Mouse (Mus musculus): ENCODE measurements around the gene C330021F23Rik. TPM values are rescaled to one million over a fixed set of nuclear protein-coding genes. Genes with fewer than 3 reads are reported as not detected.

The C330021F23Rik gene
- total and polyA plus RNA-seq, 3 experiments = 0.49 TPM; not detected in 2

DNA sequence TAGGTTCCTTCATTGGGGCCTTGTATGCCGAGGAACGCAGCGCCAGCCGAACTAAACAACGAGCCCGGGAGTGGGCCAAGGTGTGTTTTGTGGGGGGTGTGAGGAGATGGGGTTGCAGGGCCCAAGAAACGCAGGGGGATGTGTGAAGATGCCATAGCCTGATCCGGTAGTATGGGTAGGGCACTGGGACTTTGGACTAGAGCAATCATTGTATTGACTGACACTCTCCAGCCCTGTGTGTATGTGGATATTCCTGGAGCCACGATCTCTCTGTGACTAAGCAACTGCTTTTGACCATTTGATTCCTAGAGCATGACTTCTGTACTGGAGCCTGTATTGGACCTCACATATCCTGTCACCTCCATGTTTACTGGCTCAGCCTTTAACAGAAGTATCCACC is 30.9 kb upstream of the C330021F23Rik start:
- H3K27me3 ChIP-seq (ENCODE audit: insufficient read depth, low read length) = no peaks in the 10 kb centered on the region
- no peaks in the 10 kb centered on the region for H3K9me3 ChIP-seq (replicated peaks)
- no peak for TF ChIP-seq GATA2 (IDR thresholded peaks at IDR 0.05; ENCODE audit: borderline replicate concordance, low read depth, low read length)
- TF ChIP-seq GATA1 (IDR thresholded peaks at IDR 0.05; ENCODE audit: borderline replicate concordance, low read length) = no peak
- TF ChIP-seq CTCF (IDR thresholded peaks at IDR 0.05; ENCODE audit: low read depth, low read length) = no peak
- no peak for TF ChIP-seq TAL1 (conservative IDR thresholded peaks at IDR 0.05; ENCODE audit: low read depth, low read length)
- TF ChIP-seq POLR2AphosphoS5 (IDR thresholded peaks at IDR 0.05; ENCODE audit: insufficient replicate concordance, low read depth, low read length) = no peak
- no peak for DNase-seq (ENCODE audit: low spot score)
- peaks cover 12% of the 10 kb centered on the region for H3K4me1 ChIP-seq (ENCODE audit: insufficient read depth, low read depth, low read length)
- no peak overlapping the region for H3K4me3 ChIP-seq (ENCODE audit: low read depth, low read length)
- H3K36me3 ChIP-seq (replicated peaks) = peaks cover 92% of the 10 kb centered on the region
- ATAC-seq (ENCODE audit: extremely low read depth, insufficient number of reproducible peaks, low FRiP score, poor library complexity, severe bottlenecking) = no peak

DNA sequence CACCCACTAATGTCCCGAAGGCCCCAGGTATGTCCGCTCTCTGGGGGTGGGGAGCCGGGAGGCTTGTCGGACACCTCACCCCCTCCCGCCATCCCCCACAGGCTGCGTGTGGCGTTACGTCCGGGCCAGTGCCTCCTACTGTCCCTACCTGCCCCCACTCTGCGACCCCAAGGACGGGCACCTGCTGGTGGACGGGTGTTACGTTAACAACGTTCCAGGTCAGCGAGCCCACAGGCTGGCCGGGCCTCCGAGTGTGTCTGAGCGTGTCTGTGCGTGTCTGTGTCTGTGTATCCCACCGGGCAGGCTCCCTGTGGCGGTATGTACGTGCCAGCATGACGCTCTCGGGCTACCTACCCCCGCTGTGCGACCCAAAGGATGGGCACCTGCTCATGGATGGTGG is 30.1 kb upstream of the C330021F23Rik start:
- DNase-seq (ENCODE audit: low spot score) (no peak), ATAC-seq (ENCODE audit: extremely low read depth, insufficient number of reproducible peaks, low FRiP score, poor library complexity, severe bottlenecking) (no peak)
- Histone ChIP-seq H3K36me3 (replicated peaks) (peaks cover 90% of the 10 kb centered on the region), H3K27me3 (ENCODE audit: insufficient read depth, low read length) (no peaks in the 10 kb centered on the region), H3K4me3 (ENCODE audit: low read depth, low read length) (peak overlapping the region; percentile 31; the same call in 1 of the 2 replicates), H3K4me1 (ENCODE audit: insufficient read depth, low read depth, low read length) (peaks cover 12% of the 10 kb centered on the region), H3K9me3 (replicated peaks) (no peaks in the 10 kb centered on the region)
- no peak for TF ChIP-seq GATA2 (IDR thresholded peaks at IDR 0.05; ENCODE audit: borderline replicate concordance, low read depth, low read length)
- TF ChIP-seq POLR2AphosphoS5 (IDR thresholded peaks at IDR 0.05; ENCODE audit: insufficient replicate concordance, low read depth, low read length) = no peak
- TF ChIP-seq TAL1 (conservative IDR thresholded peaks at IDR 0.05; ENCODE audit: low read depth, low read length) = no peak
- TF ChIP-seq CTCF (IDR thresholded peaks at IDR 0.05; ENCODE audit: low read depth, low read length) = no peak
- TF ChIP-seq GATA1 (IDR thresholded peaks at IDR 0.05; ENCODE audit: borderline replicate concordance, low read length) = no peak

DNA sequence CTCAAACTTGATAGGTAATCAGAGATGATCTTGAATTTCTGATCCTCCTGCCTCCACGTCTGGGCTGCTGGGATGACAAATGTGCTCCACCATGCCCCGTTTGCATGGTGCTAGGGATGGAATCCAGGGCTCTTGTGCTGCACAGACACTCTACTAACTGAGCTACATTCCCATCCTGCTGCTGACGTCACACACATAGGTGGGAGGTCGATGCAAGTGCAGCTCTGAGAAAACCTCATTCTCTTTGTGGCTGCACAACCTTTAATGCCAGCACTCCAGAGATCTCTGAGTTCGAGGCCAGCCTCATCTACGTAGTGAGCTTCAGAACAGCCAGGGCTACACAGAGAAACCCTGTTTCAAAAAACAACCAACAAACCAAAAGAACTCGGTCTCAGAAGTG is 28.6 kb upstream of the C330021F23Rik start:
- no peak for TF ChIP-seq TAL1 (conservative IDR thresholded peaks at IDR 0.05; ENCODE audit: low read depth, low read length)
- no peak for TF ChIP-seq GATA1 (IDR thresholded peaks at IDR 0.05; ENCODE audit: borderline replicate concordance, low read length)
- TF ChIP-seq CTCF (IDR thresholded peaks at IDR 0.05; ENCODE audit: low read depth, low read length) = no peak
- no peak for TF ChIP-seq GATA2 (IDR thresholded peaks at IDR 0.05; ENCODE audit: borderline replicate concordance, low read depth, low read length)
- no peak for TF ChIP-seq POLR2AphosphoS5 (IDR thresholded peaks at IDR 0.05; ENCODE audit: insufficient replicate concordance, low read depth, low read length)
- Histone ChIP-seq H3K36me3 (replicated peaks) (peaks cover 92% of the 10 kb centered on the region), H3K9me3 (replicated peaks) (no peaks in the 10 kb centered on the region), H3K4me3 (ENCODE audit: low read depth, low read length) (no peak overlapping the region), H3K4me1 (ENCODE audit: insufficient read depth, low read depth, low read length) (peaks cover 12% of the 10 kb centered on the region), H3K27me3 (ENCODE audit: insufficient read depth, low read length) (no peaks in the 10 kb centered on the region)
- no peak for DNase-seq (ENCODE audit: low spot score)
- no peak for ATAC-seq (ENCODE audit: extremely low read depth, insufficient number of reproducible peaks, low FRiP score, poor library complexity, severe bottlenecking)

DNA sequence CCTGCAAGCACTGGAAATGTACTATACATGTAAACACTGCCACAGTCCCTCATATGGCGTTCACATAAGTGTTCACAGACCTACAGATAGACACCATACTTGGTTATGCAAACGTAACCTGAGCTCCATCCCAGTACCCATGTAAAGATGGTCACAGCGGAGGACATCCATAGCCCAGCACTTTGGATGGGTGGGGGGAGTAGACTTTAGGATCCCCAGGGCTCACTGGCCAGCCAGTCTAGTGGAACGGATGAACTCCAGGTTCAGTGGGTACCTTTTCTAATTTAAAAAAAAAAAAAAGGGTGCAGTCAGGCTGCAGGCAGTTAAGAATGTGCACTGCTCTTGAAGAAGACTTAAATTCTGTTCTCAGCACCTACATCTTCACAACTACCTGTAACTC is 27.7 kb upstream of the C330021F23Rik start:
- H3K4me1 ChIP-seq (ENCODE audit: insufficient read depth, low read depth, low read length) = peaks cover 12% of the 10 kb centered on the region
- ATAC-seq (ENCODE audit: extremely low read depth, insufficient number of reproducible peaks, low FRiP score, poor library complexity, severe bottlenecking) (no peak), DNase-seq (ENCODE audit: low spot score) (no peak)
- H3K27me3 ChIP-seq (ENCODE audit: insufficient read depth, low read length) = no peaks in the 10 kb centered on the region
- no peak overlapping the region for H3K4me3 ChIP-seq (ENCODE audit: low read depth, low read length)
- no peak for TF ChIP-seq CTCF (IDR thresholded peaks at IDR 0.05; ENCODE audit: low read depth, low read length)
- peaks cover 95% of the 10 kb centered on the region for H3K36me3 ChIP-seq (replicated peaks)
- no peaks in the 10 kb centered on the region for H3K9me3 ChIP-seq (replicated peaks)

DNA sequence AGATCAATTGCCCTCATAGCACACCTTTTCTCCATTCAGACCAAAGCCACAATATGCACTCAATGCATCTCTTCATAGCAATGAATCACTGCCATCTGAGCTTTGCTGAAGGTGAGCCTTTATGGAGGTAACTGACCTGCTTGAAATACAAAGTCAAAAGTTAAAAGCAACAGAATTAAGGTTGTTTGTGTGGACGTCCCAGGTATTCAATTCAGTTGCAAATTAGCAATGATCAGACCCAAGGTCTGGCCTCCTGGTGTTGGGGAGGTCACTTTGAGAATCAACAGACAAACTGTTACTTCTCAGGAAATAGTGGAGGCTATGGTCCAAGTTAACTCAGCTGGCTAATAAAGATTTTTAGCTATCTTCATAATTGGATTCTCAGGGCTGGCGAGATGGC is 21.3 kb upstream of the C330021F23Rik start:
- H3K4me3 ChIP-seq (ENCODE audit: low read depth, low read length) = no peak overlapping the region
- H3K27me3 ChIP-seq (ENCODE audit: insufficient read depth, low read length) = no peaks in the 10 kb centered on the region
- ATAC-seq (ENCODE audit: extremely low read depth, insufficient number of reproducible peaks, low FRiP score, poor library complexity, severe bottlenecking) (no peak), DNase-seq (ENCODE audit: low spot score) (no peak)
- no peaks in the 10 kb centered on the region for H3K4me1 ChIP-seq (ENCODE audit: insufficient read depth, low read depth, low read length)
- no peaks in the 10 kb centered on the region for H3K9me3 ChIP-seq (replicated peaks)
- peaks cover 35% of the 10 kb centered on the region for H3K36me3 ChIP-seq (replicated peaks)
- TF ChIP-seq CTCF (IDR thresholded peaks at IDR 0.05; ENCODE audit: low read depth, low read length) (no peak), GATA1 (IDR thresholded peaks at IDR 0.05; ENCODE audit: borderline replicate concordance, low read length) (no peak), TAL1 (conservative IDR thresholded peaks at IDR 0.05; ENCODE audit: low read depth, low read length) (no peak), GATA2 (IDR thresholded peaks at IDR 0.05; ENCODE audit: borderline replicate concordance, low read depth, low read length) (no peak), POLR2AphosphoS5 (IDR thresholded peaks at IDR 0.05; ENCODE audit: insufficient replicate concordance, low read depth, low read length) (no peak)

DNA sequence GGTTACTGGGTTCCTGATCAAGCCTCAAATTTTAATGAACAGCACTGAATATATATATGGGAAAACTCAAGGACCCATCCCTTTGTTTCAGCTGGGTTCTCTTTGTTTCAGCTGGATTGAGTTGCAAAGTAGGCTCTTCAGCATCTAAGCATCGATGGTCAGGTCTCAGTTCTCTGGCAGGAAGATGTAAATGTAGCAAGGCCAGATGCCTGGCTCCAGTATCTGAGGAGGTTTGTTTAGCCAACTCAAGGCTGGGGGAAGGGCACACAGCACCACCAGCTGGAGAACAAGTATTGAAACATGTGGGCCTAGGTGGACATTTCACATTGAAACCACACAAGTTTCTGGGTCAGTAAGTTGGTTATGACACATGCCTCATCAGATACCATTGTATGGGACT is 15.6 kb upstream of the C330021F23Rik start:
- H3K27me3 ChIP-seq (ENCODE audit: insufficient read depth, low read length) = 0 out of 2 replicates have a peak, but pooled peaks cover 5% of the 10 kb centered on the region
- no peak for DNase-seq (ENCODE audit: low spot score)
- no peaks in the 10 kb centered on the region for H3K36me3 ChIP-seq (replicated peaks)
- H3K4me3 ChIP-seq (ENCODE audit: low read depth, low read length) = no peak overlapping the region
- H3K4me1 ChIP-seq (ENCODE audit: insufficient read depth, low read depth, low read length) = no peaks in the 10 kb centered on the region
- TF ChIP-seq GATA2 (IDR thresholded peaks at IDR 0.05; ENCODE audit: borderline replicate concordance, low read depth, low read length) (no peak), GATA1 (IDR thresholded peaks at IDR 0.05; ENCODE audit: borderline replicate concordance, low read length) (no peak), CTCF (IDR thresholded peaks at IDR 0.05; ENCODE audit: low read depth, low read length) (no peak), POLR2AphosphoS5 (IDR thresholded peaks at IDR 0.05; ENCODE audit: insufficient replicate concordance, low read depth, low read length) (no peak), TAL1 (conservative IDR thresholded peaks at IDR 0.05; ENCODE audit: low read depth, low read length) (no peak)
- ATAC-seq (ENCODE audit: extremely low read depth, insufficient number of reproducible peaks, low FRiP score, poor library complexity, severe bottlenecking) = no peak
- no peaks in the 10 kb centered on the region for H3K9me3 ChIP-seq (replicated peaks)

DNA sequence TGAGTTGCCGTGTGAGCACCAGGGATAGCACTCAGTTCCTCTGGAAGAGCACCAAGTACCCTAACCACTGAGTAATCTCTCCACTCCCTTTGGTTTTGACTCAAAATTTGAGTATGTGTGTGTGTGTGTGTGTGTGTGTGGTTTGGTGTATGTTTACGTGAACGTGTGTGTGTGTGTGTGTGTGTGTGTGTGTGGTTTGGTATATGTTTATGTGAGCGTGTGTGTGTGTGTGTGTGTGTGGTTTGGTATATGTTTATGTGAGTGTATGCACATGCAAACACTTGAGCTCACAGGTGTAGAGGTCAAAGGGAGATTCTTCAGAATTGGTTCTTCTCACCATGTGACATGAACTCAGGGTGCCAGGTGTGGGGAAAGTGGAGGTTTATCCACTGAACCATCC is 11.7 kb upstream of the C330021F23Rik start:
- H3K36me3 ChIP-seq (replicated peaks) = no peaks in the 10 kb centered on the region
- no peak for ATAC-seq (ENCODE audit: extremely low read depth, insufficient number of reproducible peaks, low FRiP score, poor library complexity, severe bottlenecking)

More for the DNA sequence above, 11.7 kb upstream of the C330021F23Rik start:
- no peaks in the 10 kb centered on the region for H3K4me1 ChIP-seq (ENCODE audit: insufficient read depth, low read depth, low read length)
- no peaks in the 10 kb centered on the region for H3K9me3 ChIP-seq (replicated peaks)
- TF ChIP-seq GATA2 (IDR thresholded peaks at IDR 0.05; ENCODE audit: borderline replicate concordance, low read depth, low read length) = no peak
- no peak for TF ChIP-seq GATA1 (IDR thresholded peaks at IDR 0.05; ENCODE audit: borderline replicate concordance, low read length)
- no peak for DNase-seq (ENCODE audit: low spot score)
- no peak overlapping the region for H3K4me3 ChIP-seq (ENCODE audit: low read depth, low read length)
- H3K27me3 ChIP-seq (ENCODE audit: insufficient read depth, low read length) = 0 out of 2 replicates have a peak, but pooled peaks cover 5% of the 10 kb centered on the region

Data from G1E (cell line).